Mouse (Mus musculus): ENCODE data around the gene Dynlt1a.
A peak's percentile ranks its signal among the peaks of the same experiment; 100 is the strongest.
"Not testable (repeated sequence)": the region's sequence is repeated elsewhere in the genome, so short reads cannot be mapped to it uniquely, and the experiment has no call there.

Gene Dynlt1a

DNA sequence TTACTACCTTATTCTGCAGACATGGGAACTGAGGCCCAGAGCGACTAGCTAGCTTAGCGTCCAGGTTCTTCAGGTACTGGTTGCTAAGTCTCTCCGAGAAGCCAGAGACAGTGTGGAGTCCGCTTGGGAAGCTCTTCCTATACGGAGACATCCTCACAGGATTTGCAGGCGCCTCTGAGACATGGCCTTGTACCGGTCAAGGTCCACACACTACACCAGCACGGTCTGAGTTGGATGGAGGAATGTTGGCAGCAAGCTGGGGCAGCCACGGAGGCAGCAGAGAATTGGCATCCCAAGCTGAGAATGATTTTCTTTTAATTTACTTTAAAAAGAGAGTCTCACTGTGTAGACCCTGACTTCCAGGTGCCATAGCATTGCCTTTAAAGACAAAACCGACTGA lies 34.2 kb downstream of the Dynlt1a start:
- DNase-seq = not testable (repeated sequence)

DNA sequence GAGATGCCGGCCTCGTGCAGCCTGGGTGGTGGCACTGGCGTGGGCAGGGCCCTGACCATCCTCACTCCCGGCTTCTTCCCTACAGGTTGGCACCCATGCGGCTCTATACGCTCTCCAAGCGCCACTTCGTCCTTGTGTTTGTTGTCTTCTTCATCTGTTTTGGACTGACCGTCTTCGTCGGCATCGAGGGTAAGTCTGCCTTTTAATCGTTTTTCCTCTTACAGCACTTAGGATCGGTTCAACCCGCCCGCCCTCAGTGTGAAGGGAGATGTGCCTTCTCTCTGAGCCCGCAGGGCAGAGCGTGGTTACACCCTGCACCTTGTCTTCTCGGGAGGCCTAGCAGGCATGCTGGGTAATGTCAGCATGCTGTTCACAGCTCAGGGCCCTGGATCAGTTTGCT lies 36.8 kb downstream of the Dynlt1a start:
- DNase-seq = not testable (repeated sequence)

DNA sequence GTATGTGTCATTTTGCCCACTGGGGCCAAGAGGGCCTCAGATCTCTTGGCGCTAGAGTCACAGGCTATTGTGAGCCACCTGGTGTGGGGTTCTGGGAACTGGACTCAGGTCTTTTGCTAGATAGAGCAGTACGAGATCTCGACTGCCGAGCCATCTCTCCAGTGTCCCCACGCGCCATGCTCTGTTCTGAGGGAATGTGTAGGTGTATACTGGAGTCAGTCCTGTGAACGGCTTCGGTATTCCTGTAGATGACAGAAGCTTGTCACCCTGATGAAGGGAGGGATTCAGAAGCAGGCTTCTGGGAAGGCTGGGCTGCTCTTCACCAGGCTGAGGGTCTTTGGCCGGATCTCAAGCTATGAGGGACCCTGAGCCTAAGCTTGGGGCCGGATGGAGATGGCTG lies 37.5 kb downstream of the Dynlt1a start:
- not testable (repeated sequence) for DNase-seq

DNA sequence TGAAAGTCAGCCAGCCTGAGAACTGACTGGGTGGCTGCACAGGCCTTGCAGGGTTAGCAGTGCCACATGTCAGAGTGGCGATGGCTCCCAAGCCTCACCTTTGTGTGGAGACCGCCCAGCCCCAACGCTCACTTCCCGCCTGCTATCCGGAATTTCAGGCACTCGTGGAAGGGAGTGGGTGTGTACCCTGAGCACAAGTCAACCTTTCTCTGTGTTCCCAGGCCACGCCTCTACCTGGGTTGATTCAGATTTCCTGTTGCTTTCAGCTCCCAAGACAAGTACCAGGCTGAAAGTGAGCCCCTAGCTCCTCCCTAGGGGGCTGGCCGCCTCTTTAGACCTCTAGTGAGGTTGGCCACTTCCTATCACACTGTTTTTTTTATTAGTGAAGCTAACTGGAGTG lies 38.1 kb downstream of the Dynlt1a start:
- not testable (repeated sequence) for DNase-seq

DNA sequence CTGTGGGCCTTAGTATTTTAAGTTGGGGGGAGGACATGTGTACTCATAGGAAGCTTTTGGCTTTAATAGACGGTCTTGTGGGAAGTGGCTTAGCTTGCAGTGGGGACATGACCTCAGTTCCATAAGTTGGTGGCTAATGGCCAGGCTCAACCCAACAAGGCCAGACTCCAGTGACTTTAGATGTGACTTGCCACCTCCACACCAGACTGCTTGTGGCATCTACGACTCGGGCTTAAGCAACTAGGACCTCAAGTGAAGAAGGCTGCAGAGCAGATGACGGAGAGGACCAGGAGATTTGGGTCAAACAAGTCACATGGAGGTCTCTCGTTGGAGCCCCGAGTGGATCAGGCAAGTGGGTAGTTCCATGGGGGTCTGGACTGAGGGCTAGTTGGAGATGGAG lies 42.6 kb downstream of the Dynlt1a start:
- DNase-seq = not testable (repeated sequence)

DNA sequence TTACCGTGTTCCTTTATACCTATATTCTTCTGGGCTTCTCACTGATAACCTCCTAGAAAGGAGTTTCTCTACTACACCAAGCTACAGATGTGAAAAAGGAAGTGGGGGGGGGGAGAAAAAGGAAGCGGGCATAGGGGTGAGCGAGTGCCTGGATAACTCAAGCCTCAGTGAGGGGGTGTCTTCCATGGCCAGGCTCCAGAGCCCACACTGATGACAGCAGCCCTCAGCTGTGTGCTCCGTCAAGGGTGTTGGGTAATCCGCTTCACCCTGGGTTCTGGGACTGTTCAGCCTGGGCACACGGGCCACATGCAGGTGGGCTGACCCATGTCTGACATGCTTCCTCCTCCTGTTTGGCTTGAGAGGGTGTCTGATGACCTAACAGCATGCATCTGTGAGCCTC lies 45.3 kb downstream of the Dynlt1a start:
- DNase-seq = peak; percentile 38

DNA sequence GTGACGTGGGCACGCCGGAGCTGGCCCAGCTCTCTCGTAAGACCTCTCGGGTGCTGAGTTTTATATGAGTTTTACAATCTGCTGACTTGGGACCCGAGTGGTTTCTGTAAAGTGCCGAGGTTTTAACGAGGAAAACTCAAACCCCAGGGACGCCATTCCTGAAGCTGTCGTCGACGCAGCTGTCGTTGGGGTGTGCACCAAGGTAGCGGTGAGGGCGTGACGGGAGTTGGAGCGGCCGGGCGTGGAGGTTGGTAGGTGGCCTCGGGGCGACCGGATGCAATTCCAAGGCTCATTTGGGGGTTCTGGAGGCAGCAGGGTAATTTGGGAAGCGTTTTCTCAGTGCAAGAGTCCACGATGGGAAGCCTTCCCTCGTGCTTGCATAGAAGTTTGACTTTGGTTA lies 46.5 kb downstream of the Dynlt1a start:
- DNase-seq = not testable (repeated sequence)

DNA sequence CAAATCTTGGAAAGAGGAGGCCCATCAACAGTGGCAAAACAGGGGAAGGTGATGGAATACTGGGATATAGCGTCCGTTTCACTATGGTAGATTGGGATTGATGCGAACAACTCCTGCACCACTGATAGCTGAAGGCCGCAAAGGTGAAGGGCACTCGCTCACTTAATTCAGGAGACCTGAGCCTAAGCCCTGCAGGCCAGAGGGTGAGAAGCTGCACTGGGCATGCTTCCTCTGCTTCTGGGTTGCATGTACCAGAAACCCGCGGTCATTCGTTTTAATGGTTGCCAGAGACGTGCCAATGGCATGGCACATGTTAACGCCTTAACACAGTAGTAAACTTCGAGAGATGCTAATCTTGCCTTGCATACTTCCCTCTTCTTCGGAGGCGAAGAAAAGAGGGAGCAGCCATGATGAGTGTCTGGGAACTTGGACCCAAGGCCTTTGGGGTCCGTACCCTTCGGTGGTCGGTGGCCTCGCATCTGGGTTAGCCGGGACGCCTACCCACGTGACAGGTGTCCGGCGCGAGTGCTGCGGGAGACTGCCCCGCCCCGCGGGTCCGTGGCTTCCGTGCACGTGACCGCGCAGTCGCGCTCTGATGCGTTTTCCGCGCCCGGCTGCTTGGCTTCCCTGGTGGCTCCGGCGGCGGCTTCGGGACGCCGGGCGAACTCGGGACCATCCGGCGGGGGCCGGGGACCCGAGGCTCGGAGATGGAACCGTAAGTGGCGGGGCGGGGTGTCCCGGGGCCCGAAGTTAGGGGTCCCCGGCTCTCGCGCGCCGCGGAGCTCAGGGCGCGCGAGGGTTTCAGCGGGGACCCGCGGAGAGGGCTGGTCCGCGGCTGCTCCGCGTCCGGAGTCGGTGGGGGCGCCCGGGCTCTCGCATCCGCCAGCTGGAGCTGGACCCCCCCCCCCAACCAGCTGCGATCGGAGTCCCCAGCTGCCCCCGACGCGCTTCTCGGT lies 47.1 kb downstream of the Dynlt1a start:
- peak; percentile 22 for DNase-seq

DNA sequence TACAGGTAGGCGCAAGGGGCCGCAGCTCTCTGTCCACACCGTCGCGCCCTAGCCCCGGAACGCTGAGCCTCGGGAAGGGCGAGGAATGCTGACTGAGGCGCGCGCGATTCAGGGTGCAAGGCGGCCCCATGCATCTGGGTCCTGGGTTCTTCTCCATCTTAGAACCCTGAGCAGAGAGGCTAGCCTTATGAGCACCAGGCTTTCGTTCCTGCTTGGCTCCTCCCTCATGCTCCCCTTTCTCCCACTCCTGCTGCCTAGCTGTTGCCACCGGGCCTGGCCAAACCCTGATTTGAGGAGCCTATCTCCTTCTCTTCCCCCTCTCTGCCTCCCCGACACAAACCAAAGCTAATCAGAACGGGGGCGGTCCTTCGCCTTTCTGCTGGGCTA lies 60.2 kb downstream of the Dynlt1a start:
- peak; percentile 74 for DNase-seq

DNA sequence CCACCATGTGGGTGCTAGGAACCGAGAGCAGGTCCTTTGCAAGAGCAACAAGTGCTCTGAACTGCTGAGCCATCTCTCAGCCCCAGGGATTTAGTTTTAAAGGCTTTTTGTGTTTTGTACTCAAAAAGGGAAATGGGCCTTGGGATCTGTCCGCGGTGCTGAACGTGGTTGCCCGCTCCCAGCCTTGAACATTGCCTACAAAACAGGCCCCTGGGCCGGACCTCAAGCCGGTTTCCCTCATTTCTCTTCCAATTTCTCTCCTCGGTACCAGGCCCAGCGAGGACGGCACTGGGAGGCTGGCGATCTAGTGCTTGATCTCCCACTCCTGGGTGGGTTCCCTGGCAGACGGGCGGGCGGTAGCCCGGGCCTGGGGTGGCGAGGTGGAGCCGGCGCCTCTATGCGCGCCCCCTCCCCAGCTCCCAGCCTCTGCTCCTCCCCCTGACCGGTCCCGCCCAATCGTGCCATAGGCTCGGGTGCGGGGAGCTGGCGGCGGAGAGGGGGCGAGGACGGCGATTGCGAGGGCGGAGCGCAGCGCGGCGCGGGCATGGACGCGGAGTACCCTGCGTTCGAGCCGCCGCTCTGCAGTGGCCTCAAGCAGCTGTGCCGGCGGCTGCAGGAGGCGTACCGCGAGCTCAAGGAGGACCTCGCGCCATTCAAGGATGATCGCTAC lies 60.8 kb downstream of the Dynlt1a start, which contains the start of gene Tmem181a:
Gene Tmem181a (plus strand): TSS at position 461 of the 670 bp plus-strand sequence.
- DNase-seq = not testable (repeated sequence)

Measured in layer of hippocampus, adult 9-11 months (tissue).